Mouse (Mus musculus) heart, adult 9 months (tissue): Measurements from ENCODE around the gene Akna.

Source experiments
- DNase-seq, 2 experiments: peaks; one replicate each; pipeline ENCODE4 v3.0.0; 2022; ENCODE audit warnings: low spot score in 2 of 2

The Akna gene

DNA sequence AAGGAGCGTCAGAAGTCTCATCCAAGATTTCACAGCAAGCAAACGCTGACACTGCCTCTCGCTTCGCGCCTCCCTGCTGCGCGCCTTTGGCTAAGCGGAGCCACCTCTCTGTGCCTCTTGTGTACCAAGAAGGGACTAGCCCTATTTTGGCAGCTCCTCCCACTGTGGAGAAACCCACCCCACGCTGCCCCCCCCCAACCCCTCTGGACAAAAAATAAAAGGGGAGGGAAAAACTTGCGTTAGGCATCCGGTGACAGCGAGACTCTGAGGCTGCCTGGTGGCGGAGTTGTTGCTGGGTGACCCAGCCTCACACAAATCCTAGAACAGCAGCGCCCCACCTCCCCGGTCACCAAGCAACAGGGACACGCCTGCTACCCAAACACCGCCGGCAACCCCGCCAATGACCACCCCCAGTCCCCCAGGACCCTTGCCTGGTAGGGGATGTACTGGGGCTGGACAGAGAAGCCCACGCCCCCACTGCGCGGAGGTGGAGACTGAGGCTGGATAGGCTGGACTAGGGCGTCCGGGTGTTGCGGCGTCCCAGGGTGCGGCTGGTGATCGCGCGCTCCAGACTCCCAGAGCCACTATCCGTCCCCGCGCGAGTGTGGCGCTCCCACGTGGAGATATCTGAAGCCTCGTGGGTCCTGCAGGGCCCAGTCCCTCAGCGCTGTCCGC, 6.9 kb upstream of the Akna start:
- DNase-seq = peak; percentile 79 to 85

DNA sequence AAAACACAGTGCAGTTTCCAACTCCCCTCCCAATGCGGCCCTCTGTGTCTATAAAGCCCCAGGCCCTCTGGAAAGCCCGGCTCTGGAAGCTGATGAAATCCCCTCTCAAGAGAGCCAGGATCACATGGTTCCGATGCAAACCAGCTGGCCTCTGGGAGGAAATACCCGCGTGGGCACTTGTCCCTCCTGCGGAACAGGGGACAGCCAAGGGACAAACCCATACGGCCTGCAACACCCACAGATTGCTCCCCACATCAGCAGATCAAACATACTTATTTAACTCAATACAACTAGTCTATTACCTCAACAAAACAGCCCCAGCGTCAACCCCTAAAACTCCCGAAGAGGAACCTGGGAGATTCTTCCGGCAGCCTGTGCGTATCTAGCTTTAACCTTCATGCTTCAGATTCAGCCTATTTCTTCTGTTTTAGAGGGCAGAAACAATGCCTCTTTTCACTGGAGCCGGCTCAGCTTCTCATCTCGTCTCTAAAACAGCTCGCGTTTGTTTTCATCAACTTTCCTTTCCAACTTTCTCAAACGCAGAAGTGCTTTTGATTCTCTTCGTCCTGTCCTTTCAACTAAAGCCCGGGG, 6.3 kb upstream of the Akna start:
- peak; percentile 61 to 72 for DNase-seq

DNA sequence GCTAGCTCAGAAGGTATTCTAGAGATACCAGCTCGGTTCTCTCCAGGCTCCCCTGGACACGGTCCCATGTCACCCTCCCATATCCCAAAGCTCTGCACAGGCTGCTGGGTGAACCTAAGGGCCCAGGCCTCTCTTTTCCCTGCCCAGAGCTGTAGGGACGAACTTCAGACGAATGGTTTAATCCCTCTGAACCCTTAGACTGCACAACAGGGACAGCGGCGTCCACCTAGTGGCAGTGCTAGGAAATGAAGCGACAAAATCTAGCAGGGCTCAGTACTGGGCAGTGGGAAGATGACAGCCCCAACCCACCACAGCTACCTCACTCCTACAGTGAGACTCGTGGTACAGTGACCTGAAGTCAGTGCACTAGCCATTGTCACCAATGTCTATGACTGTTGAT, 5.5 kb upstream of the Akna start:
- peak; percentile 59 to 63 for DNase-seq

GRCm38 (mm10) chr4:63408247-63408646, 5.1 kb upstream of the Akna start:
- no peak for DNase-seq

GRCm38 (mm10) chr4:63405683-63406082, 2.5 kb upstream of the Akna start:
- DNase-seq = no peak

- no peak for DNase-seq
Measured at GRCm38 (mm10) chr4:63405051-63405450, 1.9 kb upstream of the Akna start.

DNA sequence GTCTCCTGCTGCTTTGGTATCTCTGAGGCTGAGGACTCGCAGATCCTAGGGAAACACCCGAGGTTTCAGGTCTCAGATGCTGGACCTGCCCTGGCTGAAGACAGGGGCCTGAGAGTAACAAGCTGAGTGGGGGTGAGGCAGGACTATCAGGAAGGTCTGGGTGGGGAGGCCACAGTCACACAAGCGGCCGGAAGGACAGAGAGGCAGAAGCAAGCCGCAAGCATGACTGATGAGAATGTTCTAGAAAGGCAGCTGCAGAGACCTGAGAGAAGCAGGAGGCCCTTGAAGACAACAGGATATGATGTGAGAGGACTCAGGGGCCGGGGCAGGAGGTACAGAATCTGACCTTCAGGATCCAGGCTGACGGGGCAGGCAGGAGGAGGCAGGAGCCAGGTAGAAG, 1.1 kb upstream of the Akna start:
- no peak for DNase-seq

GRCm38 (mm10) chr4:63402558-63402957, 596 bp downstream of the Akna start:
- DNase-seq = no peak

DNA sequence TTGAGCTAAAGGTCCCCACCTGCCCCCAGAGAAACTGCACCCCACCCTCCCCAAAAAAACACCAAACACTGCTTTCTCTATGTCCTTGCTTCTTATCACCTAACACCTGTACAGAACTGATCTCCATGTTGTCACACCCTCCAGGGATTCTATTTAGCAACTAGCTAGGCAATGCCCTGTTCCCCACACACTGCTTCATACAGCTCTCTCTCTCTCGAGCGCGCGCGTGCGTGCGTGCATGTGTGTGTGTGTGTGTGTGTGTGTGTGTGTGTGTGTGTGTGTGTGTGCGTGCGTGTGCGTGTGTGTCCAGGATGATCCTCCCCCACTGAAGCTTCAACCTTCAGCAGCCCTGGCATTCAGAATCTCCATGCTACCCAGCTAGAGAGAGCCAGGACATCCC, 1.1 kb downstream of the Akna start:
- DNase-seq = no peak

- peak in 1 of 2 experiments; percentile 61 for DNase-seq
Measured at GRCm38 (mm10) chr4:63401620-63402019, 1.5 kb downstream of the Akna start.

- no peak for DNase-seq
Measured at GRCm38 (mm10) chr4:63400541-63401306, 2.4 kb downstream of the Akna start.

DNA sequence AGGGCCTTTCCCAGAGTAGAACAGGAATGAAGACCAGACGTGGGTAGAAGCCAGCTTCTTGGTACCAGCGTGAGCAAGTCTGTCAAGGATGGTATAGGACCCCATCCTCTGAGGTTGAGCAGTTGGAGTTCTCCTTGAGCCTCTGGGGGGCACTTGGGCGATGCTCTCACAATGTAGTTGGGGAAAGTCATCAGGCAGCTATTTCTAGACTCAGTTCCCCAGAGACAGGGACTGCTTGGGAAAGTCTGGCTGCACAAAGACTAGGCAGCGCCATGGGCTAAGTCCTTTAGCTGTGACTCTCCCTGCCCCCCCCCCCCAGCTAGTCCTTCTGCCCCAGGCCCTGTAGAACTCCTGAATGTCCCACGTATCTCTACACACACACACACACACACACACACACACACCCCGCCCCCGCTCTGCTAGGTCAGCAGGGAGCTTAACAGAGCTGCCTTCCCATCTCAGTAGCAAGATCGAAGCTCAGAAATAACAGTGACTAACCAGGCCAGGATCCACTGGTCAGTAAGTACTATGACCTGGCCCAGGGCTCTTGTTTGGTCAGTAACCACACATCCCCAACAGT, 3.4 kb downstream of the Akna start:
- peak; percentile 56 to 75 for DNase-seq

GRCm38 (mm10) chr4:63398854-63399609, 4.1 kb downstream of the Akna start:
- peak; percentile 67 to 76 for DNase-seq

- DNase-seq = no peak
Measured at GRCm38 (mm10) chr4:63397981-63398537, 5.1 kb downstream of the Akna start.

DNA sequence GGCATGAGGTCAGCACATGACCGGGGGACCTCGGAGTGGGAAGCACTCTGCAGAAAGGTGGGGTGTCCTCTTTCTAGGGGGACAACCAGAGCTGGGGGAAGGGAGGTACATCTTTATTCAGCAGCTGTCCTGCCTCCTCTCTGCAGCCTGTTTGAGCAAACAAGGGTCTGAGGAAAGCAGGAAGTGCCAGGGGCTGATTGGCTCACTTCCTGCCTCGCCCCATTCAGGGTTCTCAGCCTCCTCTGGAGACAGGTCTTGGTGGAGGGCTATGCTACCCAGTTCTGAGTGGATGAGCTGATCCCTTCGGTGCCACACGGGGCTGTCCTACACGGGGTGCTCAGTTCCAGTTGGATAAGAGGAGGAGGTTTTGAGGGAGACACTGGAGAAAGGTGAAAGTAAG, 11.8 kb downstream of the Akna start:
- DNase-seq = no peak

DNA sequence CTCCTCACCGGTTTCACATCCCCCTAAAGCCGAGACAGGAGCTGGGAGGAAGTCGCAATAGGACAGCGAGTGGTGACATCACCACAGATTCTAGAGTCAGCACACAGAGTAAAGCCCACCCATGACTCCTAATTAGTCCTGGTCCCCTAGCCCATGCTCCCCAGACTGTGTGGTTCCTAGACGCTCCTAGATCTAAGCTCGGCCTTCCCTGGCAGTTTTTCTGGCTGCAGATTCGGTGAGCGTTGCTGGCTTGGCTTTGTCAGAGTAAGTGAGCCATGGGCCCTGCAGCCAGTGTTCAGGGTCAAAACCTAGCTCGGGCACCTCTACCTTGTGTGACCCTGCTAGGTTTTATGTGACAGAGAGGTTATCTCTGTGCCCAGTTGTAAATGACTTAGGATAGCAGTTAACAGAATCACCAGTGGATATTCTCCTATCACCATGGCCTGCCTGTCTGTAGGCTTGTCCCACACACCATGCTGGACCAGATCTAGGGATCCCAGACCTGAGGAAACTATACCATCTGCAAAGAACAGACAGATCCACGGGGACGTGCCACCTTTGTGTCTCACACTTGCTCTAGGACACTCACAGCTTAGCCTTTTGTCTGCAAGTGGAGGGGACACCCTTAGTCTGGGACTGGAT, 13.1 kb downstream of the Akna start:
- DNase-seq = no peak

DNA sequence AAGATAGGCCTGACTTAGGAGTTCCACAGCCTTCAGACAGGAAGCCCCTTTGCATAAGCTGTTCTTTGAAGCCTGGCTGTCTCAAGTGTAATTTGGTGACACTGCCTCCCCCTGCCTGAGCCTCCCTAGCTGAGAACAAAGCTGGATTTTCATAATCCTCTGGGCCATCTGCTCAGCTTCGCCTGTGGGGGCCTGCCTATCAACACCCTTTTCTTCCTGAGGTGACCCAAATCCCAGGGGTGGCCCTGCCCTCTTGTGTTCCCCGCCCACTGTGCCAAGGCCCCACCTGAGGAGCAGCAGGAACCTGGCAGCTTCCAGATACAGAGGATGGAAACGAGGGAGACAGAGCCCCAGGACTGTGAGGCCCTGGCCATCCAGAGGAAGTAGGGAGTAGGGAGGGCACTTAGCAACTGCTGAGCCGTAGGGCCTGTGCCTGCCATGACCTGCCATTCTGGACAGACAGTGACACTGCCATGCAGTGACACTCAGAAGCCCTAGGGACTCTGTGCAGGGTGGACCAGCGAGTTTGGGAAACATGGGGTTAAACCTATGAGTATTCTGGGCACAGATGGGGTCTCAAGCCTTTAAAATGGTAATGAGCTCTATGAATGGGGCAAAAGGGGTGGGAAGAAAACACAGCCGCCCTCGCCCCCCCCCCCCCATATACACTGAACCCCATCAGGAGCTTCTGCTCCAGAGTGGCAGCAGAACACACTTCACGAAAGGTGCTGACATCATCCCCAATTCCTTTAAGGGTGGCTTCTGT, 13.8 kb downstream of the Akna start:
- no peak for DNase-seq

- no peak for DNase-seq
Measured at GRCm38 (mm10) chr4:63388029-63388428, 15.1 kb downstream of the Akna start.

GRCm38 (mm10) chr4:63385784-63386183, 17.4 kb downstream of the Akna start:
- DNase-seq = no peak

DNA sequence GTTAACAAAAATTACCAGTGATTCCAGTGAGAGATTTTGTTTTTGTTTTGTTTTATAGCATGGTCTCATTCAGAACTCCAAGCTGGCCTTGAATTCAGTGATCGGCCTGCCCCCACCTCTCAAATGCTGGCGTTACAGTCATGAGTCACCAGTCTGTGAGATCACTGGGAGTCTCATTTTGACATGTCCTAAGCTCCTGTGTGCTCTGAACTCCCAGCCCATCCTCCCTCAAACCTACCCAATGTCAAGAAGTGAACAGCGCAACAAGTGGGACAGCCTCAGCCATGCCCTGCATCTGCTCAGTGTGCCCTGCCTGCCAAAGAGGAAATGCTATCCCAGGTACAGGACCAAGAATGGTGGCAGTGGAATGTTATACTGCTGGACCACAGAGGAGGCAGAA, 17.9 kb downstream of the Akna start:
- no peak for DNase-seq
